Mouse (Mus musculus): ENCODE measurements around the gene Mok. TPM values are rescaled to one million over a fixed set of nuclear protein-coding genes. Genes with fewer than 3 reads are reported as not detected.
A peak's percentile ranks its signal among the peaks of the same experiment; 100 is the strongest.

The Mok gene
- polyA plus RNA-seq (2015; fragmentation: Nextera tagmentation; extraction: Ambion mirVana) = 7.3 and 9.6 TPM in 2 replicates

DNA sequence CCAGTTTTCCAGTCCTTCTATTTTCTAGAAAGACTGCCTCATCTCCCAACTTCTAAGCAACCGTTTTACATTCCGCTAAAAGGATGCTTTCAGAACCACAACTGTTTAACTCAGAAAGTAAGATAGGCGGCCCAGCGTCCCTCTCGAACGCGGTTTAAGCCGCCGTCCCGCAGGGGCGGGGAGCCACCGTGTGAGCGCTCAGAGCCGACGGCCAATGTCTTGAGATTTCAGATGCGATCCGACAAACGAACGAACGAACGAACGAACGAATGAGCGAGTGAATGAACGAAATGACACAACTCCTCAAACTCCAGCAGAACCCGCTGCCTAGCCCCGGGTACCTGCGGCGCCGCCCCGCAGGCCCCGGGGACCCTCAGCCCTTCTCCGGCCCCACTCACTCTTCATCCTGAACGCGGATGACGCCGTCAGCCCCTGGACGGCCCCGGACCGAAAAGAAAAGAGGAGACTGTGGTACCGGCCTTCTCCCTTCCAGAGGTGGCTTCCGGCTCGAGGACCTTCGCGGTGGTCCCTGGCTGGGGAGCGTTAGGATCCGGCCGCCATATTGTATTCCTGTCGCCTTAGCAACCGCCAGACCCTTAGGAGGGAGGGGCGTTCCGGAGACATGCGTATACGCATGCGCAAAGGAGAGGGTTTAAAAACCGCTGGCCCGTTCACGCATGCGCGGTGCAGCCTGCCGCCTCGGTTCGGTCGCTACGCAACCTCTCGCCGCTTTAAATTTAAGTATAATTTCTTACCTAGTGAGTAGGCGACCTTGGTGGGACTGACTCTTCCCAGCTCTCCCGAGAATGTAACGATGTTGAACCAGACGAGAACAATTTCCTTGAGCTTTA, at the start of gene Mok:
Mok (minus strand) TSS at position 592 of the 851 bp plus-strand sequence.
- peak; percentile 80 for ATAC-seq (ENCODE audit: insufficient number of reproducible peaks, low FRiP score, low TSS enrichment, low read depth)
- peak within 1 kb of the TSS; percentile 60 for H3K4me2 ChIP-seq (replicated peaks)
- H3K36me3 ChIP-seq = no peaks in the 10 kb centered on the region
- under 1% methylated on average over 71 of the region's 71 CpGs for WGBS
- H3K9ac ChIP-seq = peak within 1 kb of the TSS; percentile 49
- no peaks in the 10 kb centered on the region for H3K9me3 ChIP-seq (replicated peaks)
- H3K27ac ChIP-seq (replicated peaks) = peak within 1 kb of the TSS; percentile 60
- H3K4me1 ChIP-seq = peaks cover 23% of the 10 kb centered on the region
- peak within 1 kb of the TSS; percentile 76 for H3K4me3 ChIP-seq (replicated peaks)
- no peaks in the 10 kb centered on the region for H3K27me3 ChIP-seq

DNA sequence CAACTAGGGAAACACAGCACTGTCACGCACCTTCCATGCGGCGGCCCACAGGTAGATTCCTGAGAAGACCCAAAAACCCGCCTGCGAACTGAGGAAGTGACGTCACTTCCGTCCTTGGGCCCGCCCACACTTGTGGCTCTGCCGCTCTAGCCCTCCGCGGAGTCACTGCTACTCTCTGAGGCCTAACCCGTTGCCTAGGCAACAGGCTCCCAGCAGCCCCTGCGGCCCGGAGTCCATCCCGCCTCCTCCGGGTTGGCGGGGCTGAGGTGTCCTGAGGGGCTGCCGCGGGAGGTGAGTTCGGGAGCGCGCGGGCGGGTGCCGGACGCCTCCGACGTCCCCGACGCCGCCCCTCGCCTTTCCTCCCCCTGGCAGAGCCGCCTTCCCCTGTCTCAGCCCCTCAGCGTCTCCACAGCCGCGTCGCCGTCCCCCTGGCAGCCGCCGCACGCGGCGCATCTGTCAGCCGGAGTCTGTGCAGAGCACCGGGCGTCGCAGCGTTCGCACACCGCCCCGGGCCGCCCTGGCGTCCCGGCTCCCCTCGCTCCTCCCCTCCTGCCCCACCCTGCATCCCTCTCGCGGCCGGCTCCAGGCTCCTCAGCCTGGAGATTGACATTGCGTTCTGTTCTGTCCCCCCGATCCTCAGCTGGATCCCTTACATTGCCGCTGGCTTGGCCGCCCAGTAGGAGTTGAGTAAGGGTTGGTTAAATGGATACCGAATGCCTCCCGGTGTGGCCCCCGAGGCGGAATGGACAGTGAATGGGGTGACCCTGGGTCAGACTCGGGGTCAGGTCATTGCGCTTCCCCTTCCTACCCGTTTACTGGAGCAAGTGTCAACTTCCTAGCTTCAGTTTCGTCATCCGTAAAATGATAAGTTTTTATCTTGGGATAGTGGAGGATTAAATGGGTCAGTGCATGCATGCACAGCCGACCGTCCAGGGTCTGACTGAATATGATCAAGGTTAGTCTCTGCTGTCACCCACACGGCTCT, 48.6 kb upstream of the Mok start, which contains the start of the genes Cinp and Tecpr2:
Cinp (minus strand) TSS at position 110 of the 985 bp plus-strand sequence.
Tecpr2 (plus strand) TSS at position 229 of the 985 bp plus-strand sequence.
- no peaks in the 10 kb centered on the region for H3K36me3 ChIP-seq
- H3K4me3 ChIP-seq (replicated peaks) = peak within 1 kb of the TSS; percentile 85
- peak within 1 kb of the TSS; percentile 71 for H3K9ac ChIP-seq
- no peaks in the 10 kb centered on the region for H3K27me3 ChIP-seq
- peak within 1 kb of the TSS; percentile 92 for H3K4me2 ChIP-seq (replicated peaks)
- no peaks in the 10 kb centered on the region for H3K9me3 ChIP-seq (replicated peaks)
- ATAC-seq (ENCODE audit: insufficient number of reproducible peaks, low FRiP score, low TSS enrichment, low read depth) = peak; percentile 99
- peaks cover 17% of the 10 kb centered on the region for H3K4me1 ChIP-seq
- H3K27ac ChIP-seq (replicated peaks) = peak within 1 kb of the TSS; percentile 82
- under 1% methylated on average over 71 of the region's 74 CpGs for WGBS

DNA sequence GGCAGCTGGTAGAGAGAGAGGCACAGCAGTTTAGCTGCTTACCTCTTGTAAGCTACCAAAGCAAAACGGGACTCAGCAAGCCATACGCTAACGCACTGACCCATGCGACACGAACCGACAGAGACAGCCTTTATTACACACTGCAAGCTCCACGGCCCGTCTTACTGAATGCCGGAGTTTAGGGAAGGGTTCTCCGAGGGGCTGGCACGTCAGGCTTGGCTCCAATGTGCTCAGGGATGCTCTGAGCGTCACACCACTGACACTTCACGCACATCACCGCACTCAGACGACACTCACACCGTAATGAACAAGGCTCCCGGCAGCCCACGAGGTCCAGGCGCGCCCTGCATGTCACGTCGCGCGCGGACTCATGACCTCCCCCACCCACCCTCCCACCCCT, 47.9 kb upstream of the Mok start:
- Histone ChIP-seq H3K36me3 (no peaks in the 10 kb centered on the region; the same call in 1 of the 2 replicates), H3K4me3 (replicated peaks) (peak overlapping the region; percentile 85), H3K27ac (replicated peaks) (peak overlapping the region; percentile 39; the same call in 1 of the 2 replicates), H3K9me3 (replicated peaks) (no peaks in the 10 kb centered on the region), H3K9ac (peak overlapping the region; percentile 71), H3K27me3 (no peaks in the 10 kb centered on the region), H3K4me2 (replicated peaks) (peak overlapping the region; percentile 92), H3K4me1 (peaks cover 17% of the 10 kb centered on the region)
- under 1% methylated on average over 25 of the region's 25 CpGs for WGBS
- no peak; the same call in none of the 2 replicates for ATAC-seq (ENCODE audit: insufficient number of reproducible peaks, low FRiP score, low TSS enrichment, low read depth)

DNA sequence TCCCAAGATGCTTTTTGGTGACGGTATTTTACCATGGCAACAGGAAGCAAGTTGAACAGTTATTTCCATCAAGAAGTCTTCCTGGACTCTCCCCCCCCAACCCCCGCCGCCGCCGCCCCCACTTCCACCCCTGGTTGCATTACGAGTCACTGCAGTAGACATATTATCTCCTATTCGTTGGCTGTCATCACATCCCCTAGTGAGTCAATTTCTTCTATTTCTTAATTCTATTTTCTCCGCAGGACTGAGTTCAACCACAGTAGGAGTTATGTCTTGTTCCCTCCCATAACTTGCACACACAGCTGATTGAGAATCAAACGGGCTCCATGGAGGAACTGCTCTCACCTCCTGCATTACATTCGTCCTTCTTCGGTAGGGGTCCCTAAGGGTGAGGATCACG, 47.4 kb upstream of the Mok start:
- WGBS = 38% methylated on average over 12 of the region's 12 CpGs
- Histone ChIP-seq H3K9me3 (replicated peaks) (no peaks in the 10 kb centered on the region), H3K4me2 (replicated peaks) (peak overlapping the region; percentile 92), H3K27ac (replicated peaks) (no peak overlapping the region), H3K4me3 (replicated peaks) (peak overlapping the region; percentile 85), H3K27me3 (no peaks in the 10 kb centered on the region), H3K4me1 (peaks cover 17% of the 10 kb centered on the region), H3K9ac (peak overlapping the region; percentile 71), H3K36me3 (peaks cover 2% of the 10 kb centered on the region)
- no peak for ATAC-seq (ENCODE audit: insufficient number of reproducible peaks, low FRiP score, low TSS enrichment, low read depth)

DNA sequence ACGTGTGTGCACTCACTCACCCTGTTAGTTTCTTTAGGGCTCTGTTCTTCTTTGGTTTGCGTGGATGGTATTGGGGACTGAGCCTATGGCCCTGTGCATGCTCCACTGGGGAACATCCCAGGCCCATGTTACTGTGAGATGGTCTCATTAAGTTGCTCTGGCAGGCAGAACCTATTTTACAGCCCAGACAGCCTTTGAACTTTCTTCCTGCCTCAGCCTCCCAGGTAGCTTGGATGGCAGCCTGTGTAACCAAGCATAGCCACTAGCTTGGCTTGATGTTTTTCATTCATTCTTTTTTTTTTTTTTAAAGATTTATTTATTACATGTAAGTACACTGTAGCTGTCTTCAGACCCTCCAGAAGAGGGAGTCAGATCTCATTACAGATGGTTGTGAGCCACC, 44.5 kb upstream of the Mok start:
- H3K36me3 ChIP-seq = peaks cover 22% of the 10 kb centered on the region
- no peak overlapping the region for H3K4me3 ChIP-seq (replicated peaks)
- ATAC-seq (ENCODE audit: insufficient number of reproducible peaks, low FRiP score, low TSS enrichment, low read depth) = no peak
- peaks cover 16% of the 10 kb centered on the region for H3K4me1 ChIP-seq
- 96% methylated on average over 2 of the region's 2 CpGs for whole genome bisulfite sequencing
- H3K9ac ChIP-seq = no peak overlapping the region
- H3K9me3 ChIP-seq (replicated peaks) = no peaks in the 10 kb centered on the region
- H3K4me2 ChIP-seq (replicated peaks) = no peak overlapping the region
- H3K27ac ChIP-seq (replicated peaks) = no peak overlapping the region
- no peaks in the 10 kb centered on the region for H3K27me3 ChIP-seq

DNA sequence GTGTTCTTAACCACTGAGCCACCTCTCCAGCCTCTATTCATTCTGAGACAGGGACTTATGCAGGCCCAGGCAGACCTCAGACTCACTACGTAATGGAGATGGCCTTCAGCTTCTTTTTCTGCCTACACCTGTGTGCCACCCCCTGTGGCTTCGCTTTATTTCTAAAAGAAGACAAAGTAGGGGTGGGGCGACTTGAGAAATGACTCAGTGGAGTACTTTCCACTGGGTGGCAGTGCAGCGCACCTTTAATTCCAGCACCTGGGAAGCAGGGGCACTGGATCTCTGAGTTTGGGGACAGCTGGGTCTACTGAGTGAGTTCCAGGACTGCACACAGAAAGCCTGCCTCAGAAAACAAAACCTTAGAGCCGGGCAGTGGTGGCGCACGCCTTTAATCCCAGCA, 41.6 kb upstream of the Mok start:
- ATAC-seq (ENCODE audit: insufficient number of reproducible peaks, low FRiP score, low TSS enrichment, low read depth) = no peak
- H3K36me3 ChIP-seq = peaks cover 45% of the 10 kb centered on the region

DNA sequence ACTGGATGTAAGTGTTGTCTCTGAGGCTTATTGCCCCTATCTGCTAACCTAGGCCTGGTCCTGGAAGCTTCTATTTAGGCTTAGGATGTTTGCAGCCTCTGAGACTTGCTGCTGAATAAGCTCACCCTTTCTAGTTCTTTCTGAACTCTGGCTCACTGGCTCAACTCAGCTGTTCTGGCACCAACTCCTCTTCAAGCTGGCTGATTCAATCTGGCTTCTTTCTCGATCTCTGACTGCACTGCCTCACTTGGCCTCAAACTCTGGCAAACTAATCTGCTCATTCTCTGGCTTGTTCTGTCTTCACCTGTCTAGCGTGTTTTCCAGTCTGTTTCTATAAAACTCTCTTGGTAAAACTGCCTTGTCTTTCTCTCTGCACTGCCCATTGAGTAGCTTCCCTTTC, 34.6 kb upstream of the Mok start:
- Histone ChIP-seq H3K27me3 (no peaks in the 10 kb centered on the region), H3K9me3 (replicated peaks) (no peaks in the 10 kb centered on the region), H3K36me3 (peaks cover 87% of the 10 kb centered on the region), H3K4me1 (no peaks in the 10 kb centered on the region), H3K4me3 (replicated peaks) (no peak overlapping the region), H3K4me2 (replicated peaks) (no peak overlapping the region), H3K9ac (no peak overlapping the region), H3K27ac (replicated peaks) (no peak overlapping the region)
- 88% methylated on average over 2 of the region's 2 CpGs for WGBS
- ATAC-seq (ENCODE audit: insufficient number of reproducible peaks, low FRiP score, low TSS enrichment, low read depth) = no peak

More for the DNA sequence above, 41.6 kb upstream of the Mok start:
- Histone ChIP-seq H3K27me3 (no peaks in the 10 kb centered on the region), H3K9ac (no peak overlapping the region), H3K4me3 (replicated peaks) (no peak overlapping the region), H3K4me1 (no peaks in the 10 kb centered on the region), H3K4me2 (replicated peaks) (no peak overlapping the region), H3K9me3 (replicated peaks) (no peaks in the 10 kb centered on the region), H3K27ac (replicated peaks) (no peak overlapping the region)
- WGBS = 92% methylated on average over 7 of the region's 7 CpGs

DNA sequence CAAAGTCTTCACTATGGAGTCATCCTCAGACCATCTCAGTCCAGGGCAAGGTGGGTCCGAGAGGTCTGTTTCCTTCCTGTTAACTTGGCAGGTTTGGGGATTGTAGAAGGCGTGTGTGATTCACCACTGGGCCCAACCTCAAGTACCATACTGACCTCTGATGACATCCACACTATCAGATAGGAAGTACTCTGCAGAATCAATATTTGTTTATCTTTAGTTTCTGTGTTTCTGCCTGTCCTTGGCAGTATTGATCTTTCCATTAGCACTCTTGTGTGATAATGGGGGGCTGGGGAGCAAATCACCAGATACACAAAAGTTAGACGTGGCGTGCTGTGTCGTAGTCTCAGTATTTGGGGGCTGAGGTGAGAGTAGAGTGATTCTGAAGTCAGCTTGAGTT, 30.5 kb upstream of the Mok start:
- H3K36me3 ChIP-seq = peaks cover 90% of the 10 kb centered on the region
- H3K27me3 ChIP-seq = no peaks in the 10 kb centered on the region
- H3K4me2 ChIP-seq (replicated peaks) = no peak overlapping the region
- H3K4me1 ChIP-seq = no peaks in the 10 kb centered on the region
- no peak overlapping the region for H3K27ac ChIP-seq (replicated peaks)
- H3K4me3 ChIP-seq (replicated peaks) = no peak overlapping the region
- no peaks in the 10 kb centered on the region for H3K9me3 ChIP-seq (replicated peaks)
- no peak overlapping the region for H3K9ac ChIP-seq
- ATAC-seq (ENCODE audit: insufficient number of reproducible peaks, low FRiP score, low TSS enrichment, low read depth) = no peak
- WGBS = 92% methylated on average over 5 of the region's 5 CpGs

DNA sequence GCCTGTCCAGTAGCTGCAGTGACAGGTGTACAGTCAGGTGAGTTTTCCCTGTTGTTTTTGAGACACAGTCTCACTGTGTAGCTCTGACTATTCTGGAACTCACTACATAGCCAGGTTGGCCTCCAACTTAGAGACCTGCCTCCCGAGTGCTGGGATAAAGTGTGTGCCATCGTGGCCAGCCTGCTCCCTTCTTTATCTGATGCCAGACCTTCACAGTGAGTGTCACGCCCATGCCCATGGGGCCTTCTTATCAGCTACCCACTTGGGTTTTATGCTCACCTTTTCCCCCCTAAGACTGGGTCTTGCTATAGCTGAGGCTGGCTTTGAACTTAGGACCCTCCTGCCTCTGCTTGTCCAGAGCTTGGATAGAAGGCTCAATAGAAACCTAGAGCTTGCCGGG, 29.4 kb upstream of the Mok start:
- no peaks in the 10 kb centered on the region for H3K9me3 ChIP-seq (replicated peaks)
- no peak overlapping the region for H3K4me3 ChIP-seq (replicated peaks)
- ATAC-seq (ENCODE audit: insufficient number of reproducible peaks, low FRiP score, low TSS enrichment, low read depth) = no peak
- WGBS = 90% methylated on average over 4 of the region's 4 CpGs
- H3K4me1 ChIP-seq = no peaks in the 10 kb centered on the region
- H3K27ac ChIP-seq (replicated peaks) = no peak overlapping the region
- H3K27me3 ChIP-seq = no peaks in the 10 kb centered on the region
- no peak overlapping the region for H3K9ac ChIP-seq
- H3K4me2 ChIP-seq (replicated peaks) = no peak overlapping the region
- H3K36me3 ChIP-seq = peaks cover 87% of the 10 kb centered on the region

DNA sequence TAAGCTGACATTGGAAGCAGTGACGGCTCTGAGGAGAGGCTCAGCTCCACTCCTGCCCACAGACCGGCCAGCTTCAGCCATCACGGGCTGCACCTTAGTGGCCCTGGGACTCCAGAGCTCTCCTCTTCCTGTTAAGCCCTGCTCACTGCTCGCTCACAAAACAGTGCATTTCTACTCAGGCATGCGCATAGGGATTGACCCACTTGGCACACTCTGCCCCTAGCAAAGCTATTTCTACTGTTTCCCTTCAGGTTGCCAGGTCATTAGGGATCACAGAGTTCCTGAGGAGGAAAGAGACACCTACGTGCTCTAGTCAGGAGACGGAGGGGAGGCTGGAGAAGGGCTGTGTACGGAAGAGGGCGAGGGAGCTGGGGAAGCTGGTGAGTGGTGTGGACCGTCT, 25.2 kb upstream of the Mok start:
- Histone ChIP-seq H3K9ac (no peak overlapping the region), H3K36me3 (peaks cover 83% of the 10 kb centered on the region)
- 83% methylated on average over 10 of the region's 10 CpGs for WGBS

DNA sequence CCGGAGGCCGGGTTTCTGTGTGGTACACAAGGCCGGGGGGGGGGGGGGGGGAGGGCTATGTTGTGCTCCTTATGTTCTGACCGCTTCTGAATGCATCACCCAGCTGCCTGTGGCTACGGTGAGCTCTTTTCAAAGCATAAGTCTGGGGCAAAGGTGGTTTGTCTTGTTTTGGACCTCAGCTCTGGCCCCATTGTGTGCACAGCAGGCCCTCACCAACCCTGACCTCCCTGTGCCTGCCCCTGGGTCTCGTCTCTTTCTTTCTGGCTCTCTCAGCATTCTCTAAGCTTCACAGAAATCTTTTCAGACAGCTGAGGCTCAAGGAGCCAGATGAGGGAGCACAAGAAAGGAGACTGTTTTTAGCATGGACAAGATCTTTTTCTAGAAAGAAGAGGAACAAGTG, 24.8 kb upstream of the Mok start:
- Histone ChIP-seq H3K4me2 (replicated peaks) (no peak overlapping the region), H3K9me3 (replicated peaks) (no peaks in the 10 kb centered on the region), H3K27me3 (no peaks in the 10 kb centered on the region), H3K27ac (replicated peaks) (no peak overlapping the region), H3K4me3 (replicated peaks) (no peak overlapping the region), H3K9ac (no peak overlapping the region), H3K36me3 (peaks cover 81% of the 10 kb centered on the region), H3K4me1 (no peaks in the 10 kb centered on the region)
- no peak for ATAC-seq (ENCODE audit: insufficient number of reproducible peaks, low FRiP score, low TSS enrichment, low read depth)
- 74% methylated on average over 6 of the region's 6 CpGs for WGBS

More for the DNA sequence above, 25.2 kb upstream of the Mok start:
- Histone ChIP-seq H3K4me3 (replicated peaks) (no peak overlapping the region), H3K27me3 (no peaks in the 10 kb centered on the region), H3K4me2 (replicated peaks) (no peak overlapping the region), H3K9me3 (replicated peaks) (no peaks in the 10 kb centered on the region), H3K27ac (replicated peaks) (no peak overlapping the region), H3K4me1 (no peaks in the 10 kb centered on the region)
- ATAC-seq (ENCODE audit: insufficient number of reproducible peaks, low FRiP score, low TSS enrichment, low read depth) = no peak

Measured in embryonic facial prominence, embryonic 15.5 days (tissue).